Mouse (Mus musculus) bone marrow macrophage, adult 2 months (primary cell): Measurements from ENCODE around the gene Sec16a.

Experiments
- CTCF ChIP-seq: IDR thresholded peaks from 2 replicates; pipeline ENCODE4 v1.5.1; 2012; ENCODE audit warnings: low read depth, mild to moderate bottlenecking, low read length, moderate library complexity
- POLR2A ChIP-seq: IDR thresholded peaks from 2 replicates; pipeline ENCODE4 v1.6.1; 2012; ENCODE audit warnings: mild to moderate bottlenecking, low read depth, low read length, borderline replicate concordance

- TF ChIP-seq CTCF (no peak), POLR2A (no peak)
These were observed 77.1 kb downstream of the Sec16a start for GRCm38 (mm10) chr2:26367911-26368310.
